Mouse (Mus musculus): ENCODE measurements at regions not wholly inside any gene's neighbourhood (a gene's known extent, or its start where the extent isn't known, plus 50 kb on each side); places are given as distances from the start of the nearest gene placed in this dataset.

GRCm38 (mm10) chr1:184519551-184519950 lies 212.9 kb downstream of the Hlx start:
- TF ChIP-seq CTCF (IDR thresholded peaks at IDR 0.05; ENCODE audit: control insufficient read depth, insufficient read depth, low read length) (no peak), POLR2A (IDR thresholded peaks at IDR 0.05; ENCODE audit: borderline replicate concordance, control insufficient read depth, low read depth, low read length) (no peak)

Measured in bone marrow, adult 2 months (tissue).